Mouse (Mus musculus): ENCODE measurements around the gene Prr9.

DNA sequence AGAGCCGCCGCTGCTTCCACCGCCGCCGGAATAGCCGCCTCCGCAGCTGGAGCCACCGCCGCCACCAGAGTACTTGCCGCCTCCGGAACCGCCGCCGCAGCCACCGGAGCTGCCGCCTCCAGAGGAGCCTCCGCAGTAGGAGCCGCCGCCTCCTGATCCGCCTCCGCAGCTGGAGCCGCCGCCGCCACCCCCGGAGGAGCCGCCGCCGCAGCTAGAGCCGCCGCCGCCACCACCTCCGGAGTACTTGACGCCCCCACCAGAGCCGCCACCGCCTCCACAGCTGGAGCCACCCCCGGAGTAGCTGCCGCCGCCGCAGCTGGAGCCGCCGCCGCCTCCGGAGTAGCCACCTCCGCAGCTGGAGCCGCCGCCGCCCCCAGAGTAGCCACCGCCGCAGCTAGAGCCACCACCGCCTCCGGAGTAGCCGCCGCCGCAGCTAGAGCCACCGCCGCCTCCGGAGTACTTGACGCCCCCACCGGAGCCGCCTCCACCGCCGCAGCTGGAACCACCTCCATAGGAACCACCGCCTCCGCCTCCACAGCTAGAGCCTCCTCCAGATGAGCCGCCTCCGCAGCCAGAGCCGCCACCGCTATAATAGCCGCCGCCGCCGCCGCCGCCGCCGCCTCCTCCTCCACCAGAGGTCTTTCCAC lies 42.3 kb downstream of the Prr9 start:
- TF ChIP-seq CTCF (IDR thresholded peaks at IDR 0.05; ENCODE audit: extremely low read depth, insufficient read length, insufficient replicate concordance, low read depth, low read length) (no peak), POLR2A (IDR thresholded peaks at IDR 0.05; ENCODE audit: low read depth, low read length) (no peak)
